Mouse (Mus musculus) Patski (cell line): ENCODE data around the gene Rgp1. TPM values are rescaled to one million over a fixed set of nuclear protein-coding genes. Genes with fewer than 3 reads are reported as not detected.
"Not testable (repeated sequence)": the region's sequence is repeated elsewhere in the genome, so short reads cannot be mapped to it uniquely, and the experiment has no call there.

Experiments
- ATAC-seq: fragments of 100-300 bp; one replicate; pipeline ENCODE4 v1.8.0; 2021
- CTCF ChIA-PET: fragments of 350-600 bp; sonication (Branson Sonifier 250); formaldehyde crosslinking; loops from one replicate; lab custom pipeline; 2022; ENCODE audit warnings: inconsistent platforms; lab: Charles Lee
- POLR2A ChIA-PET: fragments of 350-600 bp; sonication (Branson Sonifier 250); formaldehyde crosslinking; loops from one replicate; lab custom pipeline; 2022; ENCODE audit warnings: antibody characterized with exemption, inconsistent platforms; lab: Charles Lee
- DNase-seq: peaks from one replicate; pipeline ENCODE4 v3.0.0-alpha.2; 2011; ENCODE audit warnings: low read depth, low spot score
- H3K27me3 ChIP-seq: fragments of 371-371 bp; one replicate; pipeline ENCODE4 v1.5.1; 2021
- CTCF ChIP-seq: fragments of 100-300 bp; IDR thresholded peaks from one replicate; pipeline ENCODE4 v1.5.1; 2021
- in situ Hi-C: fragments of 300-500 bp; cut with MboI; formaldehyde crosslinking; loops from 3 replicates; pipeline ENCODE4 v1.11.1; 2018; ENCODE audit warnings: low pct_unique_long_range_greater_than_20kb, mixed read lengths
- polyA plus RNA-seq: library from polyadenylated mRNA; unstranded; gene quantifications from one replicate; pipeline ENCODE4 v1.2.3, GENCODE M21; 2021

Rgp1 gene
- 25.3 TPM for polyA plus RNA-seq

DNA sequence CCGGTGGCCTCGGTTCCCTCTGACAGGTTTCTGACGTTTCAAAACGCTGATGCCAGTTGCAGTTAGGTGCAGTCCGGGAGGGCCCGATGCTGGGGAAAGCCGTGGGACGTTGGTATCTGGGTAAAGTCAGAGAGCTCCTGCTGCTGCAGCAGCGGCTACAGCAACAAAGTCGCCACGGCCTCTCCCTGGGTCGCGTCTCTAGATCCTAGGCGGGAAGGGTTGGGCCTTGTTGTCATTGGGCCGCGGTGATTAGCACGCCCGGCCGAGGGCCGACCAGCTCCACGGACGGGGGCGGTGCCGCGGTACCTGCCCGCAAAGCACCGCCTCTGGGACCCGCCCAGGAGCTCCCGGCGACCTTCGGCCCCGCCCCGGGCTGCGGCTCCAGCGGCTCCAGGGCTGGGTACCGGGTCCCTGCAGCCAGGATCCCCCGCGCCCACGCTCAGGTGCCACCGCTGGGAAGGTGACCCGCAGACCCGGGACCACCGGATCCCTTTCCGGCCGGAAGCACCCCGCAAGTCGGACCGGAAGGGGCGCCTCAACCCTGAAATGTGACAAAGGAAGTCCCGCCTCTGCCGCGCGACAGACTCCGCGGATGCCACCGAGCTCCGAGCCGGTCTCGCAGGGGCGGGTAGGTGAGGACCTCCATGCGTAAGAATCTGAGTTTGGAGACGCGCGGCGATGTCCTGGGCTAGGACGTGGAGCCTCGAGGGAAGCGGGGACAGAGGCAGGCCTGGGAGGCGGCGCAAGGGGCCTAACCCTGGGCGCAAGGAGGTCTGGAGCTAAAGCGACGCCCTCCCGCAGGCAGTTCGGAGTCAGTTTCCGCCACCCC is at the start of gene Rgp1, which contains the start of gene Gba2:
TSS of gene Rgp1 (plus strand) at position 340 of the 829 bp plus-strand sequence.
TSS of gene Gba2 (minus strand) at position 498 of the 829 bp plus-strand sequence.
- ATAC-seq (peak; percentile 91), DNase-seq (peak; percentile 42)
- ChIA-PET POLR2A (interaction anchor here (1.0 to 2.0 kb wide), 4 partner anchors 13 to 80 kb away, joined by 3 to 9 read pairs (median 6); partner anchors contain the start of gene Creb3), CTCF (interaction anchor here (1.5 to 1.8 kb wide), 2 partner anchors 15 to 34 kb away, joined by 3 to 4 read pairs; no protein-coding TSS in a partner anchor)
- in situ Hi-C loops = no loop called here
- H3K27me3 ChIP-seq = no peaks in the 10 kb centered on the region
- TF ChIP-seq CTCF = no peak

DNA sequence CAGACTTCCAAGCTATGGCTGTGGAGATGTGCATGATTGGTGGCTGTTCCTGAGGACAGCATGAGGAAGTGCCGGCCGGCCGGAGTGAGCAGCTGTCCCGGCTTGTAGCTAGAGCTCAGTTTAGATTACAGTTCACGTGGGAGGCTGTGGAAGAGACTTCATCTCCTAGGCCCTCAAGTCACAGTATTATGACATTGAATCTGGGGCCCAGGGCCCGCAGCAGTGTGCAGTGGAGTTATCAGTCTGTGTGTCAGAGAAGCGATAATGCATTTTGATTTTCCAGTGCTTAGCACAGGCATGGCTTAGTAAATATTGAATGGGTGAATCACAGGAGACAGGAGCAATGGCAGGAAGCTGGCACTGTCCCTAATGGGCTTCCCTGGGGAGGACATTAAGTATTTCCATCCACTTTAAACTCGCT is 48.4 kb upstream of the Rgp1 start:
- in situ Hi-C loops = no loop called here
- ChIA-PET POLR2A (interaction anchor here (1.3 kb wide), 1 partner anchor 8 kb away, joined by 3 read pairs; no protein-coding TSS in a partner anchor), CTCF (interaction anchor here (0.7 to 2.4 kb wide), 13 partner anchors 10 to 97 kb away, joined by 3 to 12 read pairs (median 4); partner anchors contain the start of genes Creb3 and Tln1)
- no peaks in the 10 kb centered on the region for H3K27me3 ChIP-seq
- DNase-seq (no peak), ATAC-seq (no peak)
- no peak for TF ChIP-seq CTCF

DNA sequence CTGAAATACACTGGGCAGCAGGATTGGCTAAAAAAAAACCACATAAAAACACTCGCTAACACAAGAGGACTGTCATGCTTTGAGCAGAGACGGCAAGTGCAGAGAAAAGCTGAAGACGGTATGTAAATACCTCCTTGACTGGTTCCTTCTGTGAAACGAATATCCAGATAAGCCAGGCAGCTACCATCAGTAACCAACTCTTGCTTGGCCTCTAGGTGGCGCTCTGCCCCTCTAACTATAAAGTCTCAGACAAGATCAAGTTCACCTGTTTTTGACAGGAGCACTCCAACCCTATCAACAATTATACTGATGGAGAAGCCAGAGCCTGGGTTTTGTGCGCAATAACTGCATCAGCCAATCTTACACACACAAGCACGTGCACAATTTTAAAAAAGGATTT is 47.9 kb upstream of the Rgp1 start:
- ATAC-seq = no peak
- DNase-seq = no peak
- POLR2A ChIA-PET = interaction anchor here (1.3 kb wide), 1 partner anchor 8 kb away, joined by 3 read pairs; no protein-coding TSS in a partner anchor
- CTCF ChIA-PET = interaction anchor here (0.7 to 2.4 kb wide), 18 partner anchors 10 to 141 kb away, joined by 3 to 12 read pairs (median 4); partner anchors contain the start of genes Arhgef39, Creb3 and Tln1
- TF ChIP-seq CTCF = no peak
- in situ Hi-C loops = no loop called here
- H3K27me3 ChIP-seq = no peaks in the 10 kb centered on the region

DNA sequence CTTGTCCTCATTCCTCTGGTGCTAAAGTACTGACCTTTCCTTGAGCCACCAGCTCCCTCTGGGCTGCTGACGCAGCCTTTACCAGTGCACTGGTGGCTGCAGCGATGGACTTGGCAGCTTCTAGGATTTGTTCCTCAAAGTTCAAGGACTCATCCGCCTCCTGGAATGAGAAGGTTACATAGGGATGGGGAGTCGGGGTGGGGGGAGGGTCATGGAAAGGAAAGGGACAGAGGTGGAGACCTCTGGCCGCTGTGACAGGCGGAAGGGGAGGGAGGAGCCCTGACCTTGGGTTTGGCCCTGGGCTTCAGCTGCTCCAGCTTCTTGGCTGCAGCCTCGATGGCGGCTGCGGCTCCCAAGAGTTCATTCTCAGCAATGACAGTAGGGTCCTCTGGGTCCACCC is 45.2 kb upstream of the Rgp1 start:
- ATAC-seq = no peak
- POLR2A ChIA-PET = no interaction called here
- CTCF ChIA-PET = interaction anchor here (0.9 kb wide), 1 partner anchor 103 kb away, joined by 3 read pairs; no protein-coding TSS in a partner anchor
- no peak for TF ChIP-seq CTCF
- H3K27me3 ChIP-seq = no peaks in the 10 kb centered on the region
- in situ Hi-C loops = no loop called here
- DNase-seq = no peak

DNA sequence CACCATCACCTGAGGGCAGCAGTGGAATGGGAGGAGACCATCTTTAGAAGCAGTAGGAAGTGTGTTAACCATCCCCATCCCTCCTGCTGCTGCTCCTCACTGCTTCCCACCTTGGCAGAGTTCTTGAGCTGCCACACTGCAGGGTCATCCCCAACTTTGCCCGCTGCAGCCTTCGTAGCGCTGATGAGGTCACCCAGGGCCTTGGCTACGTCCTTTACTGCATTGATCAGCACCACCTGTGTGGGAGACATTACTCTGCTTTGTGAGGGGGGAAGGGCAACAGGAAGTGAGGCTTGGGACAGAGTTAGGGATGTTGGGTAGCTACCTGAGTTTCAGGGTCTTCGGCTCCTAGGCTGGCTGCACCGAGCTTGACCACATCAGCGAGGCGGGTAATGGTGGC is 42.9 kb upstream of the Rgp1 start:
- in situ Hi-C loops = no loop called here
- DNase-seq = no peak
- ChIA-PET POLR2A (interaction anchor here (0.6 to 0.9 kb wide), 2 partner anchors 26 to 143 kb away, joined by 3 to 4 read pairs; no protein-coding TSS in a partner anchor), CTCF (interaction anchor here (0.8 to 0.9 kb wide), 2 partner anchors 9 to 11 kb away, joined by 3 read pairs; no protein-coding TSS in a partner anchor)
- no peak for ATAC-seq
- no peaks in the 10 kb centered on the region for H3K27me3 ChIP-seq
- no peak for TF ChIP-seq CTCF

DNA sequence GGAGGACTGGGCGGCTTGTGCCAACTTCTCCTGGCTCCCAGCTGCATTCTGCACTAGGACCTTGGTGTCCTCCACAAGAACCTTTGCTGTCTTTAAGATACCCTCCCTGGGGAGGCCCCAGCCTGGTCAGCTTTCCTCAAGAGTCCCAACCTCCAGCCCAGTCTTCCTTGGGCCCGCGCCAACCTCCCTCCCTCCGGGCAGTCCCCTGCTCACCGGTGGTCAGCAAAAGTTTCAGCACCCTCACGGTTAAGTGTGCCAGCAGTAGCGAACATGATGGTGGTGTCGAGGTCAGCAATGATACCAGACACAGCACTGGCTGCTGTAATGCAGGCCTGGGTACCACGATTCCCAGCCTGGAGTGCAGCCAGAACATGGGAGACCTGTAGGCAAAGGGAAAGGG is 42.5 kb upstream of the Rgp1 start:
- in situ Hi-C loops = no loop called here
- no peak for DNase-seq
- POLR2A ChIA-PET = interaction anchor here (0.5 to 0.9 kb wide), 2 partner anchors 24 to 25 kb away, joined by 4 to 5 read pairs; no protein-coding TSS in a partner anchor
- ATAC-seq = no peak
- CTCF ChIA-PET = interaction anchor here (0.8 to 0.9 kb wide), 2 partner anchors 9 to 11 kb away, joined by 3 read pairs; no protein-coding TSS in a partner anchor
- TF ChIP-seq CTCF = no peak
- H3K27me3 ChIP-seq = no peaks in the 10 kb centered on the region

DNA sequence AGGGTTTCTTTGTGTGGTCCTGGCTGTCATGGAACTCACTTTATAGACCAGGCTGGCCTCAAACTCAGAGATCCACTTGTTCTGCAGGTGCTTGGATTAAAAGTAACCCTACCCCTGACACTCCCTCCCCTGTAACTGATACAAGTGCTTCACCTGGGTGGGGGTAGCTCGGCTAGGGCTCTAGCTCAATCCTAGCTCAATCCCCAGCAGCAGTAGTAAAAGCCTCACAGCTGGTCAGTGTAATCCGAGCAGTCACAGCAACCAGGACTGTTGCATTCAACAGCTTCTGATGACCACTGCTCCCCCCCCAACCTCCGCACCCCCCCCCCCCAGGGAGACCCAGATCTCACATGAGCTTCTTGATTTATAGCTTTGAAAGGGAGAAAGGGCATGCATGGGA is 36.5 kb upstream of the Rgp1 start:
- no peak for ATAC-seq
- no peak for DNase-seq
- TF ChIP-seq CTCF = no peak
- no peaks in the 10 kb centered on the region for H3K27me3 ChIP-seq
- ChIA-PET POLR2A (no interaction called here), CTCF (interaction anchor here (1.0 to 1.3 kb wide), 3 partner anchors 11 to 12 kb away, joined by 3 to 9 read pairs (median 3); no protein-coding TSS in a partner anchor)
- in situ Hi-C loops = no loop called here

DNA sequence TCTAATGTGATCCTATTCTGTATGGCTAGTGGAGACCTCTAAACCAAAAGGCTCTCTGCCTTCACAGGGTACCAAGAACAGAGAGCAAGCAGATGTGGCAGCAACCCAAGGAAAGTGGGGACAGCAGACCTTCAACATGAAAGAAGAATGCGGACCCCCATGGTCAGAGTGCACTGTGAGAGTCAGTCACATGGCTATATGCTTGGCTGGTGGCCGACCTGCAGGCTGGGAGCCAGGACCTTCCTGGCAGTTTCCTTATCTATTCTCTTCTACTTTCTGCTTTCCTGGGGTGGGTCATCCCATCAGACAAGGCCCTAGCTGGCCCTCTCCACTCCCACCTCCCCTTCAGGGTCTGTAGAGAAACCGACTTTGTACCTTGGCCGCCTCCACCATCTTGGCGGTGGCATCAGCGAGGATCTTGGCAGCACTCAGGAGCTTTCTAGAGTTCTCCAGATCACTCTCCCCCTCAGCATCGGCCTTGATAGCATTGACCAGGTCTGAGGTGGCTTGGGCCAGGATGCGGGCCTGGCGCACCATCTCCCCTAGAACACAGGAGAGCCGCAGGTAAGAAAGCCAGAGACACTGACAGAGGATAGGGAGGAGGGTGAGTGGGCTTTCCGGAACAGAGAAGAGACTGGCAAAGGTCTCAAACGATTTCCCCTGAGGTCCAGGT is 32.0 kb upstream of the Rgp1 start:
- CTCF ChIA-PET = interaction anchor here (1.0 to 1.6 kb wide), 2 partner anchors 11 to 16 kb away, joined by 3 to 5 read pairs; no protein-coding TSS in a partner anchor
- no peaks in the 10 kb centered on the region for H3K27me3 ChIP-seq
- TF ChIP-seq CTCF = no peak
- no peak for DNase-seq
- ATAC-seq = no peak
- POLR2A ChIA-PET = no interaction called here
- in situ Hi-C loops = no loop called here

DNA sequence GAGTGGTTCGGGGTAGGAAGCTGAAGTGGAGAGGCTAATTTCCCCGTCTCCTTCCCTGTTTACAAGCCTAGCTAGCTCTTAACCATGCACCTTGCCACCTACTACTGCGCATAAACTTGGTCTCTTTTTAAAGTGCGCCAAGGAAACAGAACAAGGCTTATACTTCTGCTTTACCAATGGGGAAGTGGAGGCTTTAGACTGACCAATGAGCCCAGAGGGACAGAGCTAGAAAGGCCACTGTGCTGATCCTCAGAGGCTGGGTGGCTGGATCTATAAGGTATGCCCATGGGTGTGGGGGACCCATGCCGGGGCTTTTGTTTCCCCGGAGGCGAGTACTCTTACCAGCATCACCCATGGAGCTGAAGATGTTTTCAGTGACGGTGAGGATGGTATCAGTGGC is 31.4 kb upstream of the Rgp1 start:
- ChIA-PET CTCF (interaction anchor here (1.0 to 1.6 kb wide), 3 partner anchors 11 to 16 kb away, joined by 3 to 5 read pairs (median 3); no protein-coding TSS in a partner anchor), POLR2A (no interaction called here)
- H3K27me3 ChIP-seq = no peaks in the 10 kb centered on the region
- no peak for TF ChIP-seq CTCF
- ATAC-seq = no peak
- DNase-seq = no peak
- in situ Hi-C loops = no loop called here

DNA sequence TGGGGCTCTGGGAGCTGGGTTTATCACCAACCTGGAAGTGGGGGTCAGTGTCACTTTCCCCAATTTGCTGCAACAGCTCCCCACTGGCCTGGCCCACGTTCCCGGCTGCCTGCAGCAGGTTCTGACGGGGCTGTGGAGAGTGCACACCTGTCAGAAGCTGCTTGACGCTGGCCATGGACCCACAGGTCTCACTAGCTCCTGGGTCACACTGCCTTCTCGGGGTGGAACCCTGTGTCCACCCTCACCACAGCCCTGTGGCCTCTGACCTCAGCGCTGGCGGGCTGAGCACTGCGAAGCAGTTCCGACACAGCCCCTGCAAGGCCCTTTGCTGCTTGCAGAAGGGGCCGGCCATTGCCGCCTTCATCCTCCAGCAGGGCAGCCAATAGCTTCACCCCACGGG is 29.5 kb upstream of the Rgp1 start:
- no peak for TF ChIP-seq CTCF
- CTCF ChIA-PET = interaction anchor here (1.2 kb wide), 2 partner anchors 10 to 18 kb away, joined by 4 read pairs; no protein-coding TSS in a partner anchor
- ATAC-seq (no peak), DNase-seq (no peak)
- POLR2A ChIA-PET = interaction anchor here (0.6 kb wide), 1 partner anchor 35 kb away, joined by 4 read pairs; the partner anchor contains the start of gene Msmp
- in situ Hi-C loops = no loop called here
- H3K27me3 ChIP-seq = no peaks in the 10 kb centered on the region

DNA sequence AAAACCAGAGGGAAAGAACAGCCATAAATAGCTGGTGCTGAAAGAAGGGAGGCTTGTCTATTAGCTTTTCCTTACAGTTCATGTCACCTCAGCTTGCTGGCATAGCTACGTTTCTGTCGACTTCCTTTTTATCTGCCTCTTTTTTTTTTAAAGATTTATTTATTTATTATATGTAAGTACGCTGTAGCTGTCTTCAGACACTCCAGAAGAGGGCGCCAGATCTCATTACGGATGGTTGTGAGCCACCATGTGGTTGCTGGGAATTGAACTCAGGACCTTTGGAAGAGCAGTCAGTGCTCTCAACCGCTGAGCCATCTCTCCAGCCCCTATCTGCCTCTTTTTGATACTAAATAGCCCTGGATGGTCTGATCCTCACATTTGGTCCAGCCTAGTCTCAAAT is 26.7 kb upstream of the Rgp1 start:
- H3K27me3 ChIP-seq, POLR2A ChIA-PET, DNase-seq, ATAC-seq, in situ Hi-C loops: not testable (repeated sequence)
- CTCF ChIA-PET = interaction anchor here (1.2 to 2.1 kb wide), 3 partner anchors 9 to 21 kb away, joined by 3 to 9 read pairs (median 3); partner anchors contain the start of genes Creb3 and Tln1
